Mouse (Mus musculus) left cerebral cortex, adult 18-20 months (tissue): ENCODE results near the gene Emc8. TPM values are rescaled to one million over a fixed set of nuclear protein-coding genes. Genes with fewer than 3 reads are reported as not detected.

Source experiments
- DNase-seq, 2 experiments: peaks; one replicate each; pipeline ENCODE4 v3.0.0; 2021 to 2022; ENCODE audit warnings: low spot score in 2 of 2, mixed read lengths in 1 of 2
- total RNA-seq, 2 experiments: library from RNA; stranded (reverse); gene quantifications; 2 replicates each; pipeline ENCODE4 v1.2.3; 2021

The Emc8 gene
- total RNA-seq, 2 experiments from 2014 or later: 71.4 to 79.7 TPM

- DNase-seq: no peak
These were observed 17.7 kb upstream of the Emc8 start for GRCm38 (mm10) chr8:120686051-120686450.

- DNase-seq: no peak
These were observed 17.2 kb upstream of the Emc8 start for GRCm38 (mm10) chr8:120685591-120685990.

GRCm38 (mm10) chr8:120685097-120685496 is 16.7 kb upstream of the Emc8 start:
- DNase-seq: no peak

- DNase-seq: no peak
These were observed 15.7 kb upstream of the Emc8 start for GRCm38 (mm10) chr8:120684082-120684481.

DNA sequence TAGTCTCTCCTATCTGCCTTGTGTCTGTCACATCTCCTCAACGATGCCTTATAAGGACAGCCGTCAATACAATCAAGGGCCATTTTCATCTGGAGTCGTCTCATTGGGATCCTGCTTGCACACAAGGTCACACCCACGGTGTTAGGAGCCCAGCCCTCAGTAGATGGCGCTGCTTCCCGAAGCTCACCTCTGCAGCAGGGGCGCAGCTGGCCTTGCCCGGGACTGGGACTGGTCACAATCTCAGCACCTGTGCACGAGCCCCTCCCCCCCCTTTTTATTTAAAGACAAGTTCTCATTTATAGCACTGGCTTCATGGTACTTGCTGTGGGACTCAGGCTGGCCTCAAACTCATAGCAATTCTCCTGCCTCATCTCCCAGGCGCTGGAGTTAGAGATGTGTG is 15.2 kb upstream of the Emc8 start:
- peak in 1 of 2 experiments; percentile 31 for DNase-seq

DNA sequence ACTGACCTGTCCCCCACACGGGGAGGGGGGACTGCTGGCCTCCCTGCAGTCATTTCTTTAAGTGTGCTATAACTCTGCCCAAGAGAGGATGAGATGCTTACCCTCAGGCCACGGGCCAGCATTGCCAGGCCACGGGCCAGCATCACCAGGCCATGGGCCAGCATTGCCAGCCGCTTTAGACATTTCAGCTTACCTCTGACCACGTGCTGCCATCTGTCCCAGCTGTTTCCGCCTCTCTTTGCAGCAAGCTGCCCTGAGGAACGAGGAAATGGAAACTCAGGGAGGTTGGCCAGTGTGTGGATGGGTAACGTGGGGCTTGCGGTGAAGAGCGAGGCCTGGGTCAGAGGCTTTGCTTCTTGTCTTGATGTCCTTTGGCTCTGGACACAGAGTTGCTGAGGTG is 12.7 kb upstream of the Emc8 start:
- DNase-seq: no peak

- DNase-seq: peak in 1 of 2 experiments; percentile 37
These were observed 12.0 kb upstream of the Emc8 start for GRCm38 (mm10) chr8:120680405-120680804.

DNA sequence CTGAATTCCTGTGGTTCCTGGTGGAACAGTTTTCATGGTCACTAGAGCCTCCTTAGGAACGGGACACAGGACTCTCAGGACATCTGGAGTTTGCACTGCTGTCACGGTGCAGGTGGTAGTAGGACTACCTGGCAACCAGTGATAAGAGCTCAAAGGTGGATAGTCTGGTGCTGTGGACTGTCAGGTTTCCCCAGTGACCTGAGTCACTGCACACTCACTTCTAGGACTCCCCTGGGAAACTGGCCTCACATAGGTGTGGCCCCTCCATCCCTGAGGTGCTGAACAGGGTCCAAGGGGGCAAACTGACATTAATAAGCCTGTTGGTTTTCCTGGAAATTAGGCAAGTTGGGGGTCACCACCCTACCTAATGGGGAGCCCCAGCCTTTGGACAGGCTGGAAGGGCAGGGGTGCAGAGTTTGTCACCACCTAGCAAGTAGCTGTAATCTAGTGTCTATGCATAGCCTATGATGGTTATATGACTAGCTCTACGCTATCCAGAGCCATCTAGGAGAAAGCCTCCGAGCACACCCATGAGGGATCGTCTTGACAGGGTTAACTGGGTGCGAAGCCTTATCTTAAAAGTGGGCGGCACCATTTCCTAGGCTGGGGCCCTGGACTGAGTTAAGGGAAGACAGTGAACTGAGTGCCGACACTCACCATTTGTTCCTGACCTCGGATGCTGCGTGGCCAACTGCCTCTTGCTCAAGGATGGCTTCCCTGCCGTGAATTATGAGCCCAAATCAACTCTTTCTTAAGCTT is 11.4 kb upstream of the Emc8 start:
- no peak for DNase-seq

DNA sequence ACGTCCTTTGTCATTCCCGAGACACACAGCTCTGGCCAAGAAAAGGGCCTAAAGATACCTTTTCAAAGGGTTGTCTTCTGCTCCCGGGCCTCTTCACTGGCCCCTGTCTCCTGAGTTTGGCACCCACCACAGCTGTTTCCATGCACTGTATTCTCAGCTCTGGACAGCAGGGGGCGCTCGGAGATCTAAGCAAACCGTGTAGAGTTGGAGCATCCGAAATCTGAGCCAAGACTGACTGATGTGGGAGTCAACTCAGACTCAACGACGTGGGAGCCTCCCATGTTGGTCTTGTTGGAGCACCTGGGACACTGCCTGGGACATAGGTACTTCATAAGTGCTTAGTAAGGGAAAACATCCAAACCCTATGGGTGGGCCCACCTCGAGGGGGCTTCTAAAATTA is 10.1 kb upstream of the Emc8 start:
- peak; percentile 83 to 87 for DNase-seq

DNA sequence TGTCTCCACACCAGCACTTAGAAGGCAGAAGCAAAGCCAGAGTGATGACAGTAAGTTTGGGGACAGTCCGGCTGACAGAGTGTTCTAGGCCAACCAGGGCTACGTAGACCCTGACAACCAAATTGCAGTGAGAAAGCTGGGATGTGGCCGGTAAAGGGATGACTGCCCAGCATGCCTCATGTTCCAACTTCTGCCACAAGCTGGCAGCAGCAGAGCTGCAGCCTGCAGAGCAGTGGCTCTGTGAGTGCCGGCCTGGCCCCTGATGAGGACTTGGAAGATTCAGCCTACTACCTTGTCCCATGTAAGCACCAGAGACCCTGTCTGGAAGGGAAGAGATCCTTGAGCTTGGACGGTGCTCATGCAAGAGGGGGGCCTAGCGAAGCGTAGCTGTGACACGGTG is 7.3 kb upstream of the Emc8 start:
- no peak for DNase-seq

- DNase-seq: no peak
These were observed 4.9 kb upstream of the Emc8 start for GRCm38 (mm10) chr8:120673298-120673697.

- DNase-seq: no peak
These were observed 4.4 kb upstream of the Emc8 start for GRCm38 (mm10) chr8:120672626-120673229.

DNA sequence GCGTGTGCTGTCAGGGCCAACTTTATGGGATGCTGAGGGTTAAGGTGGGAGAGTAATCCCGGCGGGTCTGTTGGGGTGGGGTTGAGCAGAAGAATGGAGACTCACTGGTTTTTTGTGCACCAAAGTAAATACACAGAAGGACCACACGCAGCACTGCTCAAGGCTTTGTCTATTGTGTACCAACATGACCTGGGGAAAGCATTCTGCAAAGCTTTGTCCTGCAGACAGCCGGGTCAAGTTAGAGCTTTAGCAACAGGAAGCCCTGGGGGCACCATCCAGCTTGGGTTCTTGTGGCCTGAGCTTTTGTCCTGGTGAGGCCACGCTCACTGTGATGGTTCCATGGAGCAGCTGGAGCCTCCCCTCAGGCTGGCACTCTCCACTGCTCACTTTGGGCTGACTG is 3.4 kb upstream of the Emc8 start:
- no peak for DNase-seq

DNA sequence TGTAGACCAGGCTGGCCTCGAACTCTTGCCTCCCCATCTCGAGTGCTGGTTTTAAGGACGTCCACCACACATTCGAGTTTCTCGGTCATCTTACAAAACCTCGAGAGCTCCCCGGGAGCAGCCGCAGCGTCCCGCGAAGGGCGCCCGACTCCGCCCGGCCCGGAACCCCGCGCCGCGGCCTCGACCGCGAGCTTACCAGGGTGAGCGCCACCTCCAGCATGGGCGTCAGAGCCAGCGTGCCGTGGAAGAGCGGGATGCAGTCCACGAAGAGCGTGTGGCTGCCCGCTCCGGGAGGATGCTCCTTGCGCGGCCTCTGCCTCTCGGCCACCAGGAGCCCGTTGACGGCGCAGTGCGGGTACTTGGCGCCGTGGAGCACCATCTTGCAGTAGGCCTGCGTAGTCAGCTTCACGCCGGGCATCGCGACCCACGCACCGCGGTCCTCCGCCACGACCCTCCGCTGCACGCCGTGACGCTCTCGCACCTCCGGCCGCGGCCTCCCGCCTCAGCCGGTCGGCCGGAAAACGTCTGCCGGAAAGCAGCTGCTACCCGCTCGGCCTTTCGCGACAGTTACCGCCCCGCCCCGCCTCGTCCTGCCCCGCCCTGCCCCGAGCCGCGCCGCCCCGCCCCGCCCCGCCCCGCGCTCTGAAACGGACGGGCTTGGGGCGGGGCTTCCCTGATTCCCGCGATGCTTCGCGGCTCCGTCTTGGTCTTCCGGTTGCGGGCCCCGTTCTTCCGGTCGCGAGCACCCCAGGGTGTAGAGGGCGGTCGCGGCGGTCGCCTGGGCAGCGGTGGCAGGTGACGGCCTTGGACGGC is 606 bp downstream of the Emc8 start, which contains the start of the genes Gm27021 and Cox4i1:
Gene Gm27021, minus strand, starts transcription at position 519 of the 813 bp plus-strand sequence.
Gene Cox4i1, plus strand, starts transcription at position 662 of the 813 bp plus-strand sequence.
- DNase-seq: peak; percentile 87 to 92

DNA sequence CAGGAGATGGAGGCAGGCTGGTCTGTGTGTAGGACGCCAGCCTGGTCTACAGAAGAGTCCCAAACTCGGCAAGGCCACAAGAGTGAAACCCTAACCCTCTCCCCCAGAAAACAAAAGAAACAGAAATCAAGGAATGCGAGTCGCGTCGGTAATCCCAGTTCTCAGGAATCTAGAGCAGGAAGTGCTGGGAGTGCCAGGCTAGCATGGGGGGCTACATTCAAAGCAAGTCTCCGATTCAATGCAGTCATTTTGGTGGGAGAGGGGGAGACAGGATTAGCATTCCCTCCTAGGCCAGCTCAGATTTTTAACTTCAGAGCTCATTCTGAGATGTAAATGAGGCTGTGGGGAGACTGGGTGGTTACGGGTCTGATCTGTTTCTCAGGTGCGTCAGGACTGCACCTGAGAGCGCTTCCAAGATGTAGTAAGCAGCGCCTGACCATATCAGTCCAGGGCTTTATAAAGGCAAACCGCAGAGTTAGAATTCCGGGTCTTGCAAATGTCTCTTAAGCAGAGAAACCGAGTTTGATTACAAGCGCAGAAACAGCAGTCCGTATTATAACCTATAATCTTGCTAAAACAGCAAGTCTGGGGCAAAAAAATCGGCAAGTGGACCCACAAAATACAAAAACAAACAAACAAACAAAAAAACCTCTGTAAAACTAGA is 1.4 kb downstream of the Emc8 start:
- no peak for DNase-seq

DNA sequence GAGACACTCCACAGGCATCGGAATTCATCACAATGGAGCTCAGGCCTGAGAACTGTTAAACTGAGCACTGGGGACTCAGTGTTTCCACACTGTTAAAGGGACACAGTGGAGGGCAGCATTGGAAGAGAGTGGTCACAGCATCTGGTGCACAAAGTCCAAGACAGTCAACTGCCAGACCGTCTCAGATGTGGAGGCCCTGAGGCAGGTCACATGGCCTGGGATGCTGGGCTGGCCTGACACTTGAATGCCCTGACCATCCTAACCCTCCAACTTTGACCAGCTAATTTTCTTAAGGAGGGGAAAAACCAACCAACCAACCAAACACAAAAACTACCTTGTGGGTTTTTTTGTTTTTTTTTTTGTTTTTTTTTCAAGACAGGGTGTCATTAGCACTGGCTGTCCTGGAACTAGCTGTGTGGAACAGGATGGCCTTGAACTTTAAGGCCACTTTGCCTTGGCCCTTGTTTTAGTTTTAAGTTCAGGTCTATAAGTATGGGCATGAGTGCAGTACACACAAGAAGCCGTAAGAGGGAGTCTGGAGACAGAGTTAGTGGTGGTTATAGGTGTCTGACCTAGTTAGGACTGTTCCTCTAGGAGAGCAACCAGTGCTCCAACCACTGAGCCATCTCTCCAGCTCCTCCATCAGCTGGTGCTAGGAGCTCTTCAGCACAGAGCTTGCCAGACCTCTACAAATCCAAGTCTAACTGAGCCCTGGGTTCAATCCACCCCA is 2.5 kb downstream of the Emc8 start:
- no peak for DNase-seq

- DNase-seq: no peak
These were observed 3.8 kb downstream of the Emc8 start for GRCm38 (mm10) chr8:120664566-120664965.

GRCm38 (mm10) chr8:120657415-120657814 is 11.0 kb downstream of the Emc8 start:
- DNase-seq: no peak

DNA sequence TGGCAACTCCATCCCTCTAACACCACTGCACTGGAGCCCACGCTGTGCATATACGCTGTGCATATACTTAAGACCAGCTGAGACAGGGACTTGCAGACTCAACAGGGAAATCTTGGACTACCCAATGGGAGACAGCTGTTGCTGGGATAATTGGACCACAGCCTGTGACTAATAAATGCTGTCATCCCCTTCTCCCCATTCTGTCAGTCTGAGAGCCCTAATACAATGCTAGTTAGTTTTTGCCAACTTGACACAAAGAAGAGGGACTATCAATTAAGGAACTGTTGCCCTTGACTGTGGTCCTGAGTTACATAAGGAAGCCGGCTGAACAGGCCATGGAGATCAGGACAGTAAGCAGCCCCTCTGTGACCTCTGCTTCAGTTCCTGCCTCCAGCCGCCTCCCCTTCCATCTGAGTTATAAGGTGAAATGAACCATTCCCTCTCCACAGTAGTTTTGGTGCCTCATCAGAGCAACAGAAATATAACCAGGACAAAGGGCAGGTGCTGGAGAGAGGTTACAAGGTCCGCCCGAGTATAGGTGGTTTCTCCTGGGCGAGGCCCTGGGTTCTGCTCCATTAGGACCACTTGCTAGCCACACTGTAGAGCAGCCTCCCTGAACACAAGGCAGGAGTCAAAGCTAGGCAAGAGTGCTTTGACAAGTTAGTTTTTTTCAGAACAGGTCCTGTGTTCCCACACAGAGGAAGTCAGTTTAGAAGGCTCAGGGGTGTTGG is 11.9 kb downstream of the Emc8 start:
- no peak for DNase-seq

- no peak for DNase-seq
These were observed 20.8 kb downstream of the Emc8 start, which contains the start of gene 1190005I06Rik for GRCm38 (mm10) chr8:120647532-120647931. 1190005I06Rik (minus strand) TSS chr8:120647632.
